Mouse (Mus musculus): ENCODE data around the gene Cfap77.
A peak's percentile ranks its signal among the peaks of the same experiment; 100 is the strongest.
"Not testable (repeated sequence)": the region's sequence is repeated elsewhere in the genome, so short reads cannot be mapped to it uniquely, and the experiment has no call there.

Cfap77 gene

GRCm38 (mm10) chr2:29054991-29055390 is at the start of gene Cfap77:
Gene Cfap77, minus strand, starts transcription at chr2:29055066.
- peak; percentile 45 for DNase-seq (ENCODE audit: low spot score)

DNA sequence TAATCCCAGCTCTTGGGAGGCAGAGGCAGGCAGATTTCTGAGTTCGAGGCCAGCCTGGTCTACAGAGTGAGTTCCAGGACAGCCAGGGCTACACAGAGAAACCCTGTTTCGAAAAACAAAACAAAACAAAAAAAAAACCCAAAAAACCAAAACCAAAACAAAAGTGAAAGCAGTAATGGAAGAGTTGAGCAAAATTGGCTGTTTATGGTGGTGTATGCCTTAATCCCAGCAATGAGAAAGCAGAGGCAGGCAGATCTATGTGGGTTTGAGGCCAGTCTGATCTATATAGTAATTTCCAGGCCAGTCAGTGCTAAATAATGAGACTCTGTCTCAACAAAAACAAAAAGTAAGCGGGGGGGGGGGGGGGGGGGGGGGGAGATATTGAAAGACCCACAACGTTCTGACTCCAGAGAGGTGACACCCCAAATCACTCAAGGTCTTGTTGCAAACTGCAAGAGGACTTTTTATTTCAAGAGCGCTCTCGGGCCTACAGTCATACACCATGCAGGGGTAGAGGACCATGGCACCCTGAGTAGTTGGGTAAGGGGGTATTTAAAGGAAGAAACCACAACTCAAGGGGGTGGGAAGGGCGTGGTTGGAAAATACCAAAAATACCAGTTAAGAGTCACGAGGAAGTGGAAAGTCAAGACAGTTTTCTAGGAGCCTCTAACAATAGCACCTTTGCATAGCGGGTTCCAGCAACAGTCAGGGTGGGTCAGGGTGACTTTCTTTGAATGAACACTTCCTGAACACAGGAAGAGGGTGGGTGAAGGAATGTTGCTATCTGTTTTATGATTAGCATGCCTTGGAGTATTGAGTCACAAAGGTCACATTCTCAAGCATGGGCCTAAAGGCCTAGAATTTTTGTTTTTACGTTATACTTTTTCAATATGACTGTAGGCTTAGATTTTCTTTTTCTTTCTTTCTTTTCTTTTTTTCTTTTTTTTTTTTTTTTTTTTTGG is 47.8 kb upstream of the Cfap77 start:
- DNase-seq (ENCODE audit: low spot score), result not testable (repeated sequence)

DNA sequence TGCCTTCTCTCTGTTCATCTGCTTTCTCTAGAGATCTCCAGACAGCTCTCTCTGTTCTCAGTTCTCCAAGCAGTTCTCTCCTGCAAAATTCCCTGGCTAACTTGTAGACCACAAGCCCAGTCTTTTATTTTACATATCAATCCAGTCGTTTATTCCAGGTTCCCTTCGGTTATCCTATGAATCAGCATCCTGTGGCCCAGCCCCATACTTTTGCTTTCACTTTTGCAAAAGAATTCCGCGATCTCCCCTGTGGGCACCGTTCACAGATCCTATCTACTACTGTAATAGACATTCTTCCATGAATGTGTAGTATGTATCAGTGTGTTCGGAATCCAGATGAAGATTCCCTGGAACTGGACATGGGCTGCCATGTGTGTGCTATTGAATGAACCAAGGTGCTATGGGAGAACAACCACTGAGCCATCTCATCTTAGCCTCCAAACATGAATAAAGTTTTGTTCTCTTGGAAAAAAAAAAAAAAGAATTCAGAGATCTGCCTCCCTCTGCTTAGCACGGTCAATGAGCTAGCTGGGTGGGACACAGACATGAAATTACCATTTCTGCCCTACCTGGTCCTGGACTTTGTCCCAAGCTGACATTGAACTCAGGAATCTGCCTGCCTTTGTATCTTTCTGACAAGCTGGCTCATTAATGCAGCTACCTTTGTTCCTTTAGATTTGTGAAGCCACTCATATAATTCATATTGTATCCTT is 46.1 kb upstream of the Cfap77 start:
- no peak for DNase-seq (ENCODE audit: low spot score)

GRCm38 (mm10) chr2:29099646-29100045 is 44.8 kb upstream of the Cfap77 start:
- DNase-seq (ENCODE audit: low spot score), result no peak

GRCm38 (mm10) chr2:29098786-29099185 is 43.9 kb upstream of the Cfap77 start:
- DNase-seq (ENCODE audit: low spot score), result no peak

DNA sequence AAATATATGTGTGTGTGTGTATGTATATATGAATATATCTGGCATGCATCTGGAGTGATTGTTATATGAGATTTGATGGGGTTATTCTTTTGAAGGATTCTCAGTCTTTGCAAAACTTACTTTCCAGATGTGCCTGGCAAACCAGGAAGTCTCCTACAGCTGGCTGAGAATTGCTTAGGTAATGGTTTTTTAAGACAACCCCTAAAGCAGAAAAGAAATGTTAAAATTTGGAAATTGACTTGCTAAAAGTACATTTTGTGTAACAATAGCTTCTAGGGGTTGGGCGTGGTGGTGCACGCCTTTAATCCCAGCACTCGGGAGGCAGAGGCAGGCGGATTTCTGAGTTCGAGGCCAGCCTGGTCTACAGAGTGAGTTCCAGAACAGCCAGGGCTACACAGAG is 43.1 kb upstream of the Cfap77 start:
- DNase-seq (ENCODE audit: low spot score), result not testable (repeated sequence)

- no peak for DNase-seq (ENCODE audit: low spot score)
These were observed 42.6 kb upstream of the Cfap77 start for GRCm38 (mm10) chr2:29097465-29097864.

DNA sequence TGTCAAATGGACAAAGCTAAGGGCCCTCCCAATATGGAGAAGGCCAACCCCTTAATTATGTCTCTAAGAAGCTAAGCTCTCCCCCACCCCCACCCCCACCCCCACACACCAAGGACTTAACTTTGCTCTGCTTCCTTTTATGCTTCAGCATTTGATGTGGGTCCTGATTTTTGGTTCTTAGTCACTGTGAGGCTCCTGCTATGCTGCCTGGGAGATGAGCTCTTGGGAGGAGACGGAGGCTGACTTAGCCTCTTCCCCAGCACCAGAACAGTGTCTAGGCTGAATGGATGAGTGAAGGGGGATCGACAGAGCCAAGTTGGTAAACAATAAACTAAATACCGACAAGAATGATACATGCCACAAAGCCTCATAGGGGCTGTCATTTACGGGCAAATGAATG is 41.9 kb upstream of the Cfap77 start:
- no peak for DNase-seq (ENCODE audit: low spot score)

DNA sequence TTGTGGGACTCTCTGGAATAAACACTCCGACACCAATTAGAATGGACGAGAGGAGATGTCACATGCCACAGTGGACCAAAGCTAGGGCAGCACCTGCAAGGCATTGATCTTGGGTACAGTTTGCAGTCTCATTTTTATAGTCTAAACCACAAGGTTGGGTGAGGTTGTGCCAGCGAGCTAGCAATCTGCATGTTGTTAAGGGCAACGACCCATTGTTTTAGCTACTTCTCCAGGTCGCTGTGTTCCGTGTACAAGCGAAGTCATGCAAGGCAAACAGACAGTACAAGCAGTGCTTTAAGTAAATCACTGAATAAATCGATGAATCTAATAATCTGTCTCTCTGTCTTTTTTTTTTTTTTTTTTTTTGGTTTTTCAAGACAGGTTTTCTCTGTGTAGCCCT is 40.8 kb upstream of the Cfap77 start:
- DNase-seq (ENCODE audit: low spot score), result no peak

DNA sequence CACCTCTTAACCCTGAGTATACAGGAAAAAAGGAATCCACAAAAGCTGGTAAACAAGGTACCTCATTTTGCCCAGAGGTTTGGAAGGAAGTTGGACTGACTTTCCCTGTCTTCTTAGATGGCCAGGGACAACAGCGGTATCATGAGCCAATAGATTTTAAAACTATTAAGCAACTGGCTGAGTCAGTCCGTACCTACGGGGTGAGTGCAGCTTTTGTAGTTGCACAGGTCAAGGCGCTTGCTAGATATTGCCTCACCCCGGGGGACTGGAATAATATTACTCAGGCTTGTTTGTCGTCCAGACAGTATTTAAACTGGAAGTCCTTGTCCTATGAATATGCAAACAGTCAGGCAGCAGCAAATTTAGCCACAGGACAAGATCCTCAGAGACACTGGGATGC is 34.4 kb upstream of the Cfap77 start:
- DNase-seq (ENCODE audit: low spot score), result not testable (repeated sequence)

DNA sequence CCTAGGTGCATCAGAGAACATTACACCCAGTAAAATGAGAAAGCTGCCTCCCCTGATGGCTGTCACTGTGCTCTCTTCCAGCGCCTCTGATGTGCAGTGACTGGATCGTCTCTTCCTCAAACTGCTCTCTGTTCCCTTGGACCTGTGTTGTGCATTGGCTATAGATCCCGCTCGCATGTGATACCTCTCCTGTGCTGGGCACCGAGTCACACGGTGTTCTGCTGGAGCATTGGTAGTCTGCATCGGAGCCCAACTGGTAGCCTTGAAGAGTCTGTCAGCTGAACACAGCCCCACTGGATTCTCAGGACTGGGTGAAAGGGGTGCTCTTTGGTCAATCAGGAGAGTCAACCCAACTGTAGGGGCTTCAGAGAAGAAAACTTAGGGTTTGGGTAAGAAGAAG is 31.2 kb upstream of the Cfap77 start:
- no peak for DNase-seq (ENCODE audit: low spot score)

DNA sequence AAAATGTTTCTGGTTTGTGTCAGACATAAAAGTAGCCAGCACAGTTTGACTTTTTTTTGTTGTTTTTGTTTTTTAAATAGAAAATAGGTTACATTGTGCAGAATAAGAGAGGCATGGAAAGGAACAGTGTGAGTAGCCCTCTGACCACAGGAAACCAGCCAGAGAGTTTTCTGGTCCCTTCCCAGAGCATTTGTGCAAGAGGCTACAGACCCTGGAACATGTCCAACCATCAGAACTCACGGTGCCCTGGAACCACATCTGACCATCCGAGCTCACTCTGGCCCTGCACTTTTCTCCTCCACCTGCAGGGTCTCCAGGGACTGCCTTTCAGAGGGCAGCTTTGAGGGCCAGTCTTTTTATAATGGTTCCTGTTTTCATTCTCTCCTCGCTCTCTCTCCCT is 27.1 kb upstream of the Cfap77 start:
- peak; percentile 22 for DNase-seq (ENCODE audit: low spot score)

- no peak for DNase-seq (ENCODE audit: low spot score)
These were observed 21.4 kb upstream of the Cfap77 start for GRCm38 (mm10) chr2:29076226-29076625.

DNA sequence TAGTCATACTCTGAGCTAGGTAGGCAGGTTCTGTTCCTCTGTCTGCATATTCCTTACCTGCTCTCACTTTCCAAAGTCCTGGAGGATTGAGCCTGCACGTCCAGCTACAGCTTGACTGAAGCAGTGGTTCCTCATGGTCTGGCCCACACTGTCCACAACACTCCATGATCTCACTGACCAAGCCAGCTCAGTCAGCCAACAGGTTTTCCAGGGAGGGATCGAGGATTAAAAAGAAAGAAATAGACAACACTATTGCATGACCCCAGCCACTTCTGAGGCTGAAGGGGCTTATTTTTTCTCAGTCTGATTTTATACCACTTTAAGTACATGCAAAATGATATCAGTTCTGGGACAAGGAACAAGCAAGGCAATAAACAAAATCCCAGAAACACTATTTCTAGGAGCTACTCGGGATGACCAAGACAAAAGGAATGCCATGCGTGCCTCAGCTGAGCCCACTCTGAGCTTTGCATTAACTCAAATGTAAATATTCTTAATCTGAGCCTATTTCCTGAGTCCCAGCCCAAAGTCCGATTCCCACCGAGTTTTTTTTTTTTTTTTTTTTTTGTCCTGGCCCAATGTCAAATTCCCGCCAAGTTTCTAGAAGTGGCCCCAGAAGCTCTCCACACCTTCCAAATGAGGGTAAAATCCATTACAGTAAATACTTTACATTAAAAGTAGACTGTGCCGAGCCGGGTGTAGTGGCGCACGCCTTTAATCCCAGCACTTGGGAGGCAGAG is 20.6 kb upstream of the Cfap77 start:
- no peak for DNase-seq (ENCODE audit: low spot score)

- no peak for DNase-seq (ENCODE audit: low spot score)
These were observed 19.8 kb upstream of the Cfap77 start for GRCm38 (mm10) chr2:29074676-29075075.

- no peak for DNase-seq (ENCODE audit: low spot score)
These were observed 11.5 kb upstream of the Cfap77 start for GRCm38 (mm10) chr2:29066410-29066809.

- DNase-seq (ENCODE audit: low spot score), result no peak
These were observed 10.9 kb upstream of the Cfap77 start for GRCm38 (mm10) chr2:29065796-29066195.

DNA sequence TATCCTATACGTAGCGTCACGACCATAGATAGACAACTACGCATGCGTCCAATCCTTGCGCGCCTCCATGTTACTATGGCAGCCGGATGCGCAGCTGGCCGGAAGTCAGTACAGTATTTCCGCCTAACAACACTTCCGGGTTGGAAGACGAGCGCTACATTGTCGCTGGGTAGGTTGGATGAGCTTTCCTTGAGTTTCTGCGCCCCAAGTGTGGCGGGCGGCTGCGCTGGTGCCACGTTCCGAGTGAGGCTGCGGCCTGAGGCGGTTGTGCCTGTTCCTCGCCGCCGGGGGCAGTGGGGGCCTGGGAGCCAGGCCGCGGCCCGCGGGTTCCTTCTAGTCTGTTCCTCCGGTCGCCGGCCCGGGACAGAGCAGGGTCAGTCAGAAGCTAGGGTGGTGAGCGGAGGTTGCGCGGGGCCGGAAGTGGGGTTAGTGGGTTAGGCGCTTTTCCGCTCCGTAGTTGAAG is 5.3 kb upstream of the Cfap77 start, which contains the start of gene Ttf1:
Ttf1 (plus strand) TSS at position 128 of the 463 bp plus-strand sequence.
- peak; percentile 79 for DNase-seq (ENCODE audit: low spot score)

DNA sequence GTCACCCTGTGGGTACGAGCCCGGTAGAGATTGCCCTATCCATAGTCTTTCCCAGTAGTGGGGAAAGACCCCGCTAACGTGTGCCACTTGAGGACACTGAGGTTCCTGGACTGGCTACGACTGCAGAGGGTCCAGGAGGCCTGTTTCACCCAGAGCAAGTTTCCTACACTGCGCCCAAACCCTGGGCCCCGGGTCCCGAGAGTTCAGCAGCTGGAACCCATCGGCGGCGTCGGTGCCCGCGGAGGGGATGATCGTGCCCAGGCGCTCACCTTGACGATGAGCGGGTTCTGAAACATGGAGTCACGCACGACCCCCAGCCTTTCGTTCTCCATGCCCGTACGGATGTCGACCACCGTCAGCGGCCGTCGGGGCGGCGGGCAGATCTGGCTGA is 326 bp downstream of the Cfap77 start:
- no peak for DNase-seq (ENCODE audit: low spot score)

DNA sequence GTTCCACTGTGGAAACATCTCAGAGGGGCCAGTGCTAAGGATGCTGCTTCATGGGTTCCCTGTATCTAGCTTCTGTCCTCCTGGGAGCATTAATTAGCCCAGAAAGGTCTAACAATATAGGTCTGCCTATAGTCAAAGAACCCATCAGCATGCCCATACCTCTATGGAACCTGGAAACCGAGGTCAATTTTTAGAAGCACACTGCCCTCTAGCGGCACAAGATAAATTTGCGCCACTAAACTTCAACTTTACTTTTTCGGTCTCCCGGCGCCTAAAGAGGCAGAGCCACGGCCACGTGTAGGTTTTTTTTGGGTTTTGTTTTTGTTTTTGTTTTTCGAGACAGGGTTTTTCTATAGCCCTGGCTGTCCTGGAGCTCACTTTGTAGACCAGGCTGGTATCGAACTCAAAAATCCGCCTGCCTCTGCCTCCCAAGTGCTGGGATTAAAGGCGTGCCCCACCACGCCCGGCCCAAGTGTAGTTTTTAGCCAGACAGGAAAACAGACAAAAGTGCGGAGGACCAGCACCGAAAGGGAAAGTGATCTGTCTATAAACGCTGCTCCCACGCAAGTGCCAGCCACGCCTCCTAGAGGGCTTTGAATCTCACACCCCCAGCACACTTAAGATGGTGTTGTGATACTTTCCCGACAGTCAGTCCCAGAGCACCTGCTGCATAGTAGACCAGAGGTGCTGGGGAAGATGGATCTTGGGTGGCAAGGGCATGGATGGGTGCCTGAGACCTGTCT is 893 bp downstream of the Cfap77 start:
- DNase-seq (ENCODE audit: low spot score), result peak; percentile 51

DNA sequence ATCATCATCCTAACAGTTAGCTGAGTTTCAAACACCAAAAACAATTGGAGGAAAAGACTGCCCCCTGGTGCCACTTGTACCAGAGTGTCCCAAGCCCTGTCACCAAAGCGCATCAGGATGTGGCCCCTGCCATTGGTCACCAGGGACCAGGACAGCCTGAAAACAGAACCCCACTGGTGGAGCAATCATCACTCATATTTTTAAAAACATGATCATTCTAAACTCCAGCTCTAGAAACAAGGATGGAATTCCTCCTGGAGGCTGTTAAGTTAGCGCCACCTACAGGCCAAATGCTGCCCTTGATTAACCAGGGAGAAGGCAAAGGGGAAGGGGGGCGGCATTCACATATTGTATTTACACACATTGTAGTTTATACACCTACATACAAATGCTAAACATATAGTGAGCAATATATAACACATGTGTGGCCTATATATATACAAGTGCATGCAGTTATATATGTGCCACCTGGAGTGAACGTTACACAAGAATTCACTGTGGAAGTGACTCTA is 1.9 kb downstream of the Cfap77 start:
- peak; percentile 49 for DNase-seq (ENCODE audit: low spot score)

All from ovary, postnatal 14 days (tissue).